Mouse (Mus musculus) liver, embryonic 13.5 days (tissue): ENCODE measurements around the gene Nup210l. TPM values are rescaled to one million over a fixed set of nuclear protein-coding genes. Genes with fewer than 3 reads are reported as not detected.

ENCODE experiments used
- ATAC-seq: fragments of 200-750 bp; cut with Nextera tagmentation; 2 replicates; pipeline ENCODE4 v1.8.0; 2017; ENCODE audit warnings: low read depth, mild to moderate bottlenecking, moderate number of reproducible peaks, moderate library complexity
- DNase-seq: peaks from one replicate; pipeline ENCODE4 v3.0.0; 2022
- H3K27ac ChIP-seq: fragments of 300-500 bp; sonication (generic); 2 replicates; pipeline ENCODE4 v1.5.1; 2015; ENCODE audit warnings: moderate library complexity, mild to moderate bottlenecking, inconsistent platforms
- H3K27me3 ChIP-seq: fragments of 300-500 bp; sonication (generic); 2 replicates; pipeline ENCODE4 v1.6.1; 2015; ENCODE audit warnings: mild to moderate bottlenecking, inconsistent platforms
- H3K36me3 ChIP-seq: fragments of 300-500 bp; sonication (generic); 2 replicates; pipeline ENCODE4 v1.6.1; 2015; ENCODE audit warnings: mild to moderate bottlenecking, inconsistent platforms
- H3K4me1 ChIP-seq: fragments of 300-500 bp; sonication (generic); replicated peaks from 2 replicates; pipeline ENCODE4 v1.6.1; 2015; ENCODE audit warnings: inconsistent platforms
- H3K4me2 ChIP-seq: fragments of 300-500 bp; sonication (generic); 2 replicates; pipeline ENCODE4 v1.6.1; 2015; ENCODE audit warnings: inconsistent platforms, mild to moderate bottlenecking, moderate library complexity
- H3K4me3 ChIP-seq: fragments of 300-500 bp; sonication (generic); replicated peaks from 2 replicates; pipeline ENCODE4 v1.5.1; 2015; ENCODE audit warnings: mild to moderate bottlenecking, inconsistent platforms
- H3K9ac ChIP-seq: fragments of 300-500 bp; sonication (generic); 2 replicates; pipeline ENCODE4 v1.6.1; 2015; ENCODE audit warnings: mild to moderate bottlenecking, inconsistent platforms
- H3K9me3 ChIP-seq: fragments of 300-500 bp; sonication (generic); replicated peaks from 2 replicates; pipeline ENCODE4 v1.6.1; 2016; ENCODE audit warnings: inconsistent platforms
- WGBS: fragments of 180-500 bp; shearing (Covaris S2); methylation state at CpG from one replicate; pipeline ENCODE4 v1.1.7; 2015; ENCODE audit not compliant: insufficient replicate concordance; 5-methylcytosine and 5-hydroxymethylcytosine counted together
- polyA plus RNA-seq: library from polyadenylated mRNA; unstranded; fragments of >200 nt; fragmentation: Nextera tagmentation; extraction: Ambion mirVana; gene quantifications from 2 replicates; pipeline ENCODE4 v1.2.1, GENCODE M21; 2015

Gene Nup210l
- polyA plus RNA-seq, 1 experiment from 2014 or later, result 0.05 TPM

DNA sequence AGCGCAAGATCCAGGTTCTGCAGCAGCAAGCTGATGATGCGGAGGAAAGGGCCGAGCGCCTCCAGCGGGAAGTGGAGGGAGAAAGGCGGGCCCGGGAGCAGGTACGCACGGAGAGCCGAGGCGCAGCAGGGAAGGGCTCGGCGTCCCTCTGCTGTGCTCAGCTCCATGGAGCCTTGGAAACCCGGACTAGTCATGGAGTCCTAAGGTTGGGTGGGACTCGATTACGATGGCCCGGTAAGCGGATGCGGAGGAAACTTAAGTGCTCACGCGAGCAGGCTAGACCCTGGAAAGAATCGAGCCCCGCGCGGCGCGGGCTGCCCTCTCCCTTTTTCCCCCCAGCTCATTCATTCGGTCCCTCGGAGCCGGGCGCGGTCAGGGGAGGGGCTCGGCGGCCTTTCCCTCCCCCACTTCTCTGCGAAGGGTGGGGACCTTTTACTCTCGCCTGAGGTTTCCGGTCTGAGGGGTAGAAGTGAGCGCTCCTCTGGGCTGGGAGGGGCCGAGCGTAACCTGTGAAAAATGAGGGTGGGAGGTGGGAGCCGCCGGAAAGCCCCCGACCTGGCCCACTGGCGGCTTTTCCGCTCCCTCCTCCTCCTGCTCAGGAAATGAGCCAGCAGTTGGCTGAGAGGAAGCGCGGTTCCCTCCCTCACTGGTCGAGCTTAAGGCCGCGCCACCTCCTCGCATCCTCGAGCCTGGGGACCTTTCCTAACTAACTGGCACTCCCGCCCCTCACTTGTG, 24.0 kb upstream of the Nup210l start:
- under 1% methylated on average over 53 of the region's 53 CpGs for WGBS
- Histone ChIP-seq H3K9me3 (no peaks in the 10 kb centered on the region), H3K36me3 (no peaks in the 10 kb centered on the region), H3K9ac (peak overlapping the region; percentile 90), H3K4me1 (peaks cover 72% of the 10 kb centered on the region), H3K4me3 (peak overlapping the region; percentile 93), H3K27ac (peak overlapping the region; percentile 99), H3K4me2 (peak overlapping the region; percentile 95), H3K27me3 (0 out of 2 replicates have a peak, but pooled peaks cover 3% of the 10 kb centered on the region)
- DNase-seq (peak; percentile 66), ATAC-seq (peak; percentile 67)

DNA sequence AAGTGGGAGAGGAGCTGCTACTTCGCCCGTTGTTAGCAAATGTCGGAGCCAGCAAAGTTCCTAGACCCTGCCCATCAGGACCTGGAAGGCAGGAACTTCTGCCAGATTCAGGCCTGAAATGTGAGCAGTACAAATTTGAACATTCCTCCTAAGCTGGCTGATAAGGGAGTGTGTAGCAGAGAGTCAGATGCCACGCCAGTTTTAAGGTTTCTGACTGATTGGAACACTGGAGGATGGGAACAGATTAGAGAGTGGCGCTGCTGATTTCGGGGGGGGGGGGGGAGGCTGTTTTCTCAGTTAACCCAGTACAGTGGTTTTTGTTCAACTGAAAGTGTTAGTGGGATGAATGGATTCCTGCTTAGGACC, 23.5 kb upstream of the Nup210l start:
- H3K27ac ChIP-seq, result peak overlapping the region; percentile 99
- ATAC-seq, result no peak; the same call in 1 of the 2 replicates
- peak overlapping the region; percentile 90 for H3K9ac ChIP-seq
- H3K27me3 ChIP-seq, result 0 out of 2 replicates have a peak, but pooled peaks cover 3% of the 10 kb centered on the region
- no peaks in the 10 kb centered on the region for H3K9me3 ChIP-seq
- no peaks in the 10 kb centered on the region for H3K36me3 ChIP-seq
- H3K4me1 ChIP-seq, result peaks cover 77% of the 10 kb centered on the region
- peak overlapping the region; percentile 93 for H3K4me3 ChIP-seq
- peak overlapping the region; percentile 95 for H3K4me2 ChIP-seq
- no peak for DNase-seq
- WGBS, result under 1% methylated on average over 6 of the region's 6 CpGs

DNA sequence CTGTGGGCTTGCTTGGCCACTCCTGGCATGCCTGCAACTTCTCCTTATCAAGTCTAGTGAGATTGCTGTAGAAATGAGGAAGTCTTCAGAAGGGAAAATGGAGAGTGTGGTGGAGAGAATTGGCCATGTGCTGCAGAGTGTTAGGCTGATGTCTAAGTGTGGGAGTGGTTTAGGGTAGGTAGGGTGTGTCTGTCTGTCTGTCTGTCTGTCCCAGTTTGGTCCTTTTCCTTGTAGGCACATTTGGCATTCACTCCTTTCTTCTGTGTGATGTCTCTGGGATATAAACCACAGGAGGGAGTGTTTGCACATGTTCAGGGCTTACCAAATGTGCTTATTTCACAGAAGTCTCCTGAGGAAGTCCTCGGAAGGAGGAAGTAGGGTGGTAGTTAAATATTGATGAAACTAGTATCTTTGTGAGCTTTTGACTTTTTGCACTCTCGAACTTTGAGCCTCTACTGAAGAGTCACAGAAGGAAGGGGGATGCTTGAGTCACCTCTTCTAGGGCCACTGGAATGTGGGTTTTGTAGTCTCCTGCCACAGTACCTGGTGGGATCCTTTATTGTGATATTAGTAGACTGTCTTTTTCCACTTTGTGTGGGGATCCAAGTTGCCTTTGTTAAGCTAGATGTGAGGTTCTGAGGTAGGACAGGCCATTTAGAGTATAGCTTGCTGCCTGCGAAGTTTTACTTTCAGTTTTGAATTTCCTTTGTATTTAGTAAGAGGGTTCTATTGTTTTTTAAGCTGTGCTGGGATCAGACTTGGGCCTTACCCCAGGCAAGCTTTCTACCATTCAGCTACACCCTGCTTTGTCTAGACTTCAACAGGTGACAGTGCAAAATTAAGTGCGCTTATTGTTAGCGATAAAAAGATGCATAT, 22.3 kb upstream of the Nup210l start:
- DNase-seq (peak; percentile 14), ATAC-seq (no peak)
- 0 out of 2 replicates have a peak, but pooled peaks cover 3% of the 10 kb centered on the region for H3K27me3 ChIP-seq
- H3K9me3 ChIP-seq, result no peaks in the 10 kb centered on the region
- H3K36me3 ChIP-seq, result peaks cover 7% of the 10 kb centered on the region
- H3K4me1 ChIP-seq, result peaks cover 87% of the 10 kb centered on the region
- 32% methylated on average over 5 of the region's 5 CpGs for WGBS
- peak overlapping the region; percentile 95 for H3K4me2 ChIP-seq
- H3K4me3 ChIP-seq, result peak overlapping the region; percentile 93
- peak overlapping the region; percentile 80 for H3K27ac ChIP-seq
- H3K9ac ChIP-seq, result peak overlapping the region; percentile 90

DNA sequence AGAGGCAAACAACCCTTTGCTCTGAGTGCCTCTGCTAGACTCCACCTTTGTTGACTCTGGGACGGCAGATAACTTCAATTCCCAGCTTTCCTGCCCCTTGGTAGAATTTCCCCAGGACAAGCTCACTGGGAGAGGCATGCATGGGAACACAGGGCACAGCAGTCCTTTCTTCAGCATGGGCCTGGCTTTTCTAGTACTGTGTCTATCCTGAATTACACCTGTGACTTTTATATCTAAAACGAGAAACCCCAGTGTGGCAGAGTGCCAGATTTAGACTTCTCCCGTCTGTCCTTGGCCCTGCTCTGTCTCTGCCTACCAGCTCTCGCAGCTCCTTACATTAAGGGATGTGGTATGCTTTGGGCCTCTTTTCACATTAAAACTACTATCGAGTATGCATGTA, 20.9 kb upstream of the Nup210l start:
- Histone ChIP-seq H3K4me1 (peaks cover 75% of the 10 kb centered on the region), H3K9ac (peak overlapping the region; percentile 90)

DNA sequence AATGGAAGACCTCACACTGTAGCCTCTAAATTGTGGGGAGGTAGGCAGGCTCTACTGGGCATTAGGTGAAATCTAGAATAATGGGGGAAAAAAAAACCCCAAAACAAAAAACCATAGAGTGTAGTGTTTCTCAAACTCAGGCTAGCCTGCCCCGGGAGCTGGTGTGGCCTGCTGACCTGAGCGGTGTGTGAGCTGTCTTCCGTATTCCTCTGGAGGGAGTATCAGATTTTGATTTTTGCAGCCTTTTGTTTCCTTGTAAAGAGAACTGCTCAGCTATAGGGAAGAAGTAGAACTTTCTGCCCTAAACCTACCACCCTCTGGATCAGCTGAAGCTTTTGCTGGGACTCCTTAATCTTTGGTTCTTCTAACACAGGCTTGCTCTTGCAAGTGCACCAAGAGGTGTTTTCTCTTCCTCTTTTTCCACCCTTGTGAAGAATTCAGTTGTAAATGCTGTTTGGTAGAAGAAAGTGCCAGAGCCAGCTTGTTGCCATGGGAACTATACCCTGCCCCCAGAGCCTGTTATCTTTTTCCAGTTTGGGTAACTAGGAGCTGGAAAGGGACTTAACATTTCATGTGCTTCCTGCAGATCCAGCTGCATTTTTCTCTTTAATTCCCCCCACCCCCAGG, 20.1 kb upstream of the Nup210l start:
- WGBS, result 39% methylated on average over 3 of the region's 3 CpGs
- ATAC-seq (no peak), DNase-seq (no peak)
- H3K9me3 ChIP-seq, result no peaks in the 10 kb centered on the region
- peak overlapping the region; percentile 80 for H3K27ac ChIP-seq
- no peaks in the 10 kb centered on the region for H3K27me3 ChIP-seq
- H3K36me3 ChIP-seq, result peaks cover 29% of the 10 kb centered on the region
- H3K4me1 ChIP-seq, result peaks cover 68% of the 10 kb centered on the region
- H3K4me3 ChIP-seq, result peak overlapping the region; percentile 93; the same call in 1 of the 2 replicates
- peak overlapping the region; percentile 18 for H3K9ac ChIP-seq
- H3K4me2 ChIP-seq, result peak overlapping the region; percentile 95

More for the DNA sequence above, 20.9 kb upstream of the Nup210l start:
- Histone ChIP-seq H3K36me3 (peaks cover 21% of the 10 kb centered on the region), H3K4me2 (peak overlapping the region; percentile 95), H3K27me3 (no peaks in the 10 kb centered on the region), H3K27ac (peak overlapping the region; percentile 80), H3K9me3 (no peaks in the 10 kb centered on the region), H3K4me3 (peak overlapping the region; percentile 93)
- no peak for DNase-seq
- 41% methylated on average over 5 of the region's 5 CpGs for WGBS
- no peak for ATAC-seq

DNA sequence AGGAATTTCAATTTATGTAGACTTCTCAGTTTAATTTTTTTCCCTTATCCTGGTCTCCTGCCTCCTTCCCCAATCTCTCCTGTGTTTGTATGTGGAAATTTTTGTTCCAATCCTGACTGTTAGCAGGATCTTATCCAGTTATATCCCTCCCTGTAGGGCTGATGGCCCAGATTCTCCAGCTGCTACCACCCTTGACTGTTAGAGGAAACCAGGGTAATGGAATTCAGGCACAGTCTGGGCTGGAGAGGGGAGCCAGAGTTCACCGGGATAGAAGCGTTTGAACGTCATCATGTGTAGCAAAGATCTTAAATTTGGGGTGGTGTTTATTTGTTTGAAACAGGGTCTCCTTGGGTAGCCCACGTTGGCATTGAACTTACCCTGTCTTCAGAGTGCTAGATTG, 19.1 kb upstream of the Nup210l start:
- Histone ChIP-seq H3K9ac (no peak overlapping the region), H3K4me1 (peaks cover 64% of the 10 kb centered on the region), H3K4me2 (0 out of 2 replicates have a peak overlapping the region, but pooled peaks have one; percentile 2), H3K27me3 (no peaks in the 10 kb centered on the region), H3K36me3 (peaks cover 39% of the 10 kb centered on the region), H3K4me3 (no peak overlapping the region), H3K27ac (no peak overlapping the region), H3K9me3 (no peaks in the 10 kb centered on the region)
- no peak for DNase-seq
- WGBS, result 70% methylated on average over 4 of the region's 4 CpGs
- no peak for ATAC-seq

DNA sequence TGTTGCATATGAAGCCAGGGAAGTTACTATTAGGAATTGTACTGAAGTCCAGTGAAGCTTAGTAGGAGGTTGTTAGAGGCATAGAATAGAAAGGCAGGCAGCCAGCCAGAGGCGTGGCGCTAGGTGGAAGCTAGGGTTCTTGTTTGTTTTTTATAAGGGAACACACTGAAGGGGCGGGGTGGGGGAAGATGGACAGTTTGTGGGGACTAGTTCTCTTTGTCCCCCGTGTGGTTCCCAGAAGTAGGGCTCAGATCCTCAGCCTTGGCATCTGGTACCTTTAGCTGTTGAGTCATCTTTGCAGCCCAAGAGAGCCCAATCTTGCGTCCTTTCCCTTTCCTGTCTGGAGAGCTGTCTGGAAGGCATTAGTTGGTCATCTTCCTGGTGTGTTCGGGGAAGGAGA, 18.7 kb upstream of the Nup210l start:
- DNase-seq, result no peak
- Histone ChIP-seq H3K9me3 (no peaks in the 10 kb centered on the region), H3K4me2 (no peak overlapping the region), H3K9ac (no peak overlapping the region), H3K36me3 (peaks cover 44% of the 10 kb centered on the region), H3K4me1 (peaks cover 62% of the 10 kb centered on the region), H3K27me3 (no peaks in the 10 kb centered on the region), H3K4me3 (no peak overlapping the region), H3K27ac (no peak overlapping the region)
- WGBS, result 54% methylated on average over 6 of the region's 6 CpGs
- no peak for ATAC-seq

DNA sequence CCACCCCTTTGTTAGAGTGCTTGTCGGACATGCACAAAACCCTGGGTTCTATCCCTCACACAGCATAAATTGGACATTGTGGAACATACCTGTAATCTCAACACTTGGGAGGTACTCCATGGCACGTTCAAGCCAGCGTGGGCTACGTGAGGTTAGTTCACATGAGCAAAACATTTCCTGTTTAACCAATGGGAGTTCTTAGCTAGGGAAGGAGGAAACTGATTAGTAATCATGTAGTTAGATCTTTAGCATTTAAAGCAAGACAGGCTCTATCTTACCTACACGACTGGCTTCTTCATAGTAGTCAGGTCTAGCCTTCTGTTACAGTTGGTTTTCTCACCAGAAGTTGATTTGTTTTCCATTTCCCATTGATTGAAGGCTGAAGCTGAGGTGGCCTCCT, 17.9 kb upstream of the Nup210l start:
- 37% methylated on average over 5 of the region's 5 CpGs for WGBS
- H3K4me2 ChIP-seq, result no peak overlapping the region
- ATAC-seq (no peak; the same call in 1 of the 2 replicates), DNase-seq (no peak)
- H3K36me3 ChIP-seq, result peaks cover 52% of the 10 kb centered on the region
- no peak overlapping the region for H3K27ac ChIP-seq
- no peak overlapping the region for H3K9ac ChIP-seq
- H3K9me3 ChIP-seq, result no peaks in the 10 kb centered on the region
- peaks cover 54% of the 10 kb centered on the region for H3K4me1 ChIP-seq
- H3K27me3 ChIP-seq, result no peaks in the 10 kb centered on the region
- no peak overlapping the region for H3K4me3 ChIP-seq

DNA sequence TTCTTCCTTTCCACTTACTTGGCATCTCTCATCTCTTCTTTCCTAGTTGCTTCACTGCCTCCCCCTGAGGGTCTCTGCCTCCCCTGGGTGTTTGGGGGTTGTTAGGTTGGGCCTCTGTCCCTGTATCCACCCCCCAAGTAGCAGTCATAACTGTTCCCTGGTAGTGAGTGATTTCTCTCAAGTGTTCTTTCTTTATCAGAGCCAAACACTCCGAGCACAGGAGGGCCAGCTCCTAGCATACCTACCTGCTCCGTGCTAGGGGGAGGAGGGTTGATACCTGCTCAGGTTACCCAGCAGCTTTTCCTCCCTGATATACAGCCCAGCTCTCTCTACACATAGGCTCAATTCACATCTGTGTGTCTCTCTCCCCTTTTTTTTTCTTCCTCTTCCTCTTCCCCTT, 15.3 kb upstream of the Nup210l start:
- ATAC-seq (no peak), DNase-seq (no peak)
- Histone ChIP-seq H3K27ac (no peak overlapping the region), H3K27me3 (no peaks in the 10 kb centered on the region), H3K36me3 (peaks cover 76% of the 10 kb centered on the region), H3K4me2 (no peak overlapping the region), H3K9me3 (no peaks in the 10 kb centered on the region), H3K4me1 (peaks cover 34% of the 10 kb centered on the region), H3K4me3 (no peak overlapping the region), H3K9ac (no peak overlapping the region)
- WGBS, result 78% methylated on average over 2 of the region's 2 CpGs

DNA sequence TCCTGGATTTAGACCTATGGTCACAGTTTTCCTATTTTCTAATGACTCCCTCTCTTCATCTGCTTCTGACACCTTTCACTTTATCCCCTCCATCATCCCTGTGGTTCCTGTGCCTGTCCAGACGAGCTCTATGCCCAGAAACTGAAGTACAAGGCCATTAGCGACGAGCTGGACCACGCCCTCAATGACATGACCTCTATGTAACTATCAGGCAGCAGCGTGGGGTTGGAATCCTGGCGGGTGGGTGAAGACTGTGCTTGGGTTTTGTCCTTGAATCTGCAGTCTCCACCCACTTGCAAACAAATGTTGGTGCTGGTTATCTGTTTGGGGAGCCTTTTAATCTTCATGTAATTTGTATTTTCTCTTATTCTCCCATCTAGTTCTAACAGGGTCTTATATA, 13.0 kb upstream of the Nup210l start:
- DNase-seq, result no peak
- Histone ChIP-seq H3K4me3 (no peak overlapping the region), H3K9ac (no peak overlapping the region), H3K27ac (no peak overlapping the region), H3K4me2 (no peak overlapping the region), H3K9me3 (no peaks in the 10 kb centered on the region), H3K4me1 (peaks cover 14% of the 10 kb centered on the region), H3K36me3 (peaks cover 97% of the 10 kb centered on the region), H3K27me3 (no peaks in the 10 kb centered on the region)
- WGBS, result 66% methylated on average over 6 of the region's 6 CpGs
- ATAC-seq, result no peak

DNA sequence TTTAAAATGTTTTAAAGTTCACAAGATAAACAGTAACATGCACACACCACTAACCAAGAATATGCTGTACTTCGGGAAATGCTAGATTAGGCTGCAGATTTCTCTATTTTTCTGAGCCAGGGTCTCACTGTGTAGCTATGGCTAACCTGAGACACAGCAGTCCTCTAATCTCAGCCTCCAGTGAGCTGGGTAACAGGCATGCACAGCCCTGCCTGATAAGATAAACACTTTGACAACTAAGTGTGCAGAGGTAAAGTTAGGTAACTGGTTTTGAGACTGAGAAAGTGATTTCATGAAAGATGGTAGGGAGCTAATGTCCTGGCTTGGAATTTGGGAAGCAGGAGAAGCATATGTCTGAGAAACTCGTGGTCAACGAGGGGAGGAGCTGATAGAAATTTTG, 9.5 kb upstream of the Nup210l start:
- no peaks in the 10 kb centered on the region for H3K27me3 ChIP-seq
- H3K27ac ChIP-seq, result no peak overlapping the region
- 69% methylated on average over 3 of the region's 3 CpGs for WGBS
- H3K4me2 ChIP-seq, result no peak overlapping the region
- no peak for DNase-seq
- peaks cover 91% of the 10 kb centered on the region for H3K36me3 ChIP-seq
- H3K9me3 ChIP-seq, result no peaks in the 10 kb centered on the region
- ATAC-seq, result no peak
- no peak overlapping the region for H3K9ac ChIP-seq
- H3K4me3 ChIP-seq, result no peak overlapping the region
- peaks cover 8% of the 10 kb centered on the region; the same call in 1 of the 2 replicates for H3K4me1 ChIP-seq
